Mouse (Mus musculus): ENCODE results near the gene Agbl4. TPM values are rescaled to one million over a fixed set of nuclear protein-coding genes. Genes with fewer than 3 reads are reported as not detected.

Agbl4 gene
- polyA plus RNA-seq, 1 experiment from 2014 or later = 0.30 TPM

DNA sequence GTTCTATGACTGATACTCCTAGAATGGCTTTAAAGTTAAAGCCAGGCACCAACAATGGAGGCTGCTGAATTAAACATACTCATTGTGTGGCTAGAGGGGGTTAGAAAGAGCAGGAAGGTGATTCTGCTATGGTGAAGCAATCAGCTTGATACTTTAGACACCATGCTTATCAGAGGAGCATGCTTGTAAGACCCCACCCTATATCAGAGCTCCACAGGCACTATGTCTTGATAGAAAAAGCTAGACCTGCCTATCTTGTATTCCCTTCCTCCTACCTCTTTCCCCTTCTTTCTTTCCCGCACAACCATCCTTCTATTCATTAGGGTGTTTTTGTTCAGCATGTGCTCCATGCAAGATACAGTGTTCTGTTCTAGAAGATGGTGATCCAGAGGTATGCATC is 1104.0 kb downstream of the Agbl4 start:
- no peak for ATAC-seq
- WGBS = 90% methylated on average over 1 of the region's 1 CpGs
- H3K36me3 ChIP-seq = no peaks in the 10 kb centered on the region
- no peak overlapping the region for H3K9ac ChIP-seq
- no peaks in the 10 kb centered on the region for H3K9me3 ChIP-seq
- H3K4me1 ChIP-seq (replicated peaks) = no peaks in the 10 kb centered on the region
- no peak overlapping the region for H3K4me3 ChIP-seq (replicated peaks)
- H3K4me2 ChIP-seq (replicated peaks) = no peak overlapping the region
- H3K27me3 ChIP-seq (replicated peaks) = no peaks in the 10 kb centered on the region
- H3K27ac ChIP-seq = no peak overlapping the region

GRCm38 (mm10) chr4:111502965-111503727 is 1105.7 kb downstream of the Agbl4 start:
- H3K36me3 ChIP-seq = no peaks in the 10 kb centered on the region
- H3K9me3 ChIP-seq = no peaks in the 10 kb centered on the region
- WGBS = 51% methylated on average over 5 of the region's 5 CpGs
- no peak overlapping the region for H3K4me2 ChIP-seq (replicated peaks)
- H3K27me3 ChIP-seq (replicated peaks) = no peaks in the 10 kb centered on the region
- H3K4me1 ChIP-seq (replicated peaks) = no peaks in the 10 kb centered on the region
- no peak overlapping the region for H3K4me3 ChIP-seq (replicated peaks)
- peak; percentile 78 for ATAC-seq
- no peak overlapping the region for H3K9ac ChIP-seq
- H3K27ac ChIP-seq = no peak overlapping the region

DNA sequence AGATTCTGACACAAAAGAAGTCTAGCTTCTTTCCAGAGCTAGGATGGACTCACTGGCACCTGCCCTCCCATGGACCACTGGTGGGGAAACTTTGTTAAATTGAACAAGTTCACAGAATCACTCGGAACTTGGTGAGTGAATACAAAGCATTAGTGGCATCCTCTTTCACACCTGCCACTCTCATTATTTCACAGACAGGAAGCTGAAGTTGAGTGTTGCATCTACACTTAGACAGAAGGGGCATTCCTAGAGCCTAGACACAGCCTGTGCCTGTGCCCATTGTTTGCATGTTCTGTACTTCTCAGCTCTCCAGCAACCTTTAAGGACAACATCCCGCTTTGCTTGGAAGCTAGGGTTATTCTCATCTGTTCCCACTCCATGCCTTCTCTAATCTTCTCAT is 1107.5 kb downstream of the Agbl4 start:
- H3K27me3 ChIP-seq (replicated peaks) = no peaks in the 10 kb centered on the region
- no peaks in the 10 kb centered on the region for H3K9me3 ChIP-seq
- H3K4me2 ChIP-seq (replicated peaks) = no peak overlapping the region
- no peak overlapping the region for H3K4me3 ChIP-seq (replicated peaks)
- no peaks in the 10 kb centered on the region for H3K36me3 ChIP-seq
- H3K4me1 ChIP-seq (replicated peaks) = no peaks in the 10 kb centered on the region
- no peak overlapping the region for H3K27ac ChIP-seq
- H3K9ac ChIP-seq = no peak overlapping the region
- WGBS = 79% methylated on average over 2 of the region's 2 CpGs
- no peak for ATAC-seq

DNA sequence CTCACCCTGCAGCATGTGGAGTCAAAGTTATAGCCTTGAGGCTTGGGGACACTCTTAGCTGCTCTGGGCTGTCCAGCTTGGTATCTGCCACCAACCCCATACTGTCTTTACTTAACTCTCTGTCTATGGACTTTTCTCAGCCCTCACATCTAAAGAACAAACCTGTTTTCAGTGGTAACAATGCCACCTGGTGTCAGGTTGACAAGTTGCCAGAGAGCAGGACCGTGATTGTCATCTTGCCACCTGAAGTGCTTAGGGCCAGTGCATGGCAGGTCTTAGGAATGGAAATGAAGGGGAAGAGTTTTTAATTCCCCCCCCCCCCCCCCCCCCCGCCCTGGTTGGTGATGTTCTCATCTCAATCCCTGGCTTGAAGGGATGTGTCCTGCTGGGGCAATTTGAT is 1112.7 kb downstream of the Agbl4 start:
- Histone ChIP-seq H3K4me2 (replicated peaks) (no peak overlapping the region), H3K9me3 (no peaks in the 10 kb centered on the region), H3K4me1 (replicated peaks) (no peaks in the 10 kb centered on the region), H3K27ac (no peak overlapping the region), H3K9ac (no peak overlapping the region), H3K4me3 (replicated peaks) (no peak overlapping the region), H3K36me3 (no peaks in the 10 kb centered on the region), H3K27me3 (replicated peaks) (no peaks in the 10 kb centered on the region)
- WGBS = 23% methylated on average over 2 of the region's 2 CpGs
- no peak for ATAC-seq

- no peak overlapping the region for H3K27ac ChIP-seq
- H3K4me3 ChIP-seq (replicated peaks) = no peak overlapping the region
- WGBS = 46% methylated on average over 3 of the region's 3 CpGs
- no peaks in the 10 kb centered on the region for H3K4me1 ChIP-seq (replicated peaks)
- ATAC-seq = no peak
- H3K9ac ChIP-seq = no peak overlapping the region
- H3K9me3 ChIP-seq = no peaks in the 10 kb centered on the region
- no peaks in the 10 kb centered on the region for H3K36me3 ChIP-seq
- H3K27me3 ChIP-seq (replicated peaks) = no peaks in the 10 kb centered on the region
- H3K4me2 ChIP-seq (replicated peaks) = no peak overlapping the region
Observed at GRCm38 (mm10) chr4:111513921-111514320, 1116.5 kb downstream of the Agbl4 start.

DNA sequence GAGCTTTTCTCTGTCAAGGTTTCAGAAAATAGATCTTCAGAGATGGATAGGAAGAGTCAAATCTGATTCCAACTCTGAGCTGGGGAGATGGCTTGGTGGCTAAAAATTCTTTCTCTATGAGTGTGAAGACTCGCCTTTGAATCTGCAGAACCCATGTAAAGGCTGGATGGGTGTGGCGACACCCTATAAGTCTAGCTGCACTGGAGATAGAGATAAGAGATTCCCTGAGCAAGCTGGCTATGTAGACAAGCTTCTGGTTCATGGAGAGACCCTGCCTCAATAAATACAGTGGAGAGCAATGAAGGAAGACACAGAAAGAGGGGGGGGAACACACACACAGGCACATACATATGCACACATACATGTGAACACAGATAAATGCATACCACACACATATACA is 1118.7 kb downstream of the Agbl4 start:
- Histone ChIP-seq H3K27me3 (replicated peaks) (no peaks in the 10 kb centered on the region), H3K9me3 (no peaks in the 10 kb centered on the region), H3K4me2 (replicated peaks) (no peak overlapping the region), H3K4me1 (replicated peaks) (no peaks in the 10 kb centered on the region), H3K36me3 (no peaks in the 10 kb centered on the region), H3K27ac (no peak overlapping the region), H3K4me3 (replicated peaks) (no peak overlapping the region), H3K9ac (no peak overlapping the region)
- WGBS = 82% methylated on average over 2 of the region's 2 CpGs
- no peak for ATAC-seq

GRCm38 (mm10) chr4:111517063-111517792 is 1119.8 kb downstream of the Agbl4 start:
- no peak overlapping the region for H3K4me3 ChIP-seq (replicated peaks)
- no peaks in the 10 kb centered on the region for H3K36me3 ChIP-seq
- no peaks in the 10 kb centered on the region for H3K27me3 ChIP-seq (replicated peaks)
- no peaks in the 10 kb centered on the region for H3K4me1 ChIP-seq (replicated peaks)
- no peak for ATAC-seq
- H3K27ac ChIP-seq = no peak overlapping the region
- WGBS = 46% methylated on average over 4 of the region's 4 CpGs
- H3K4me2 ChIP-seq (replicated peaks) = no peak overlapping the region
- no peaks in the 10 kb centered on the region for H3K9me3 ChIP-seq
- H3K9ac ChIP-seq = no peak overlapping the region

DNA sequence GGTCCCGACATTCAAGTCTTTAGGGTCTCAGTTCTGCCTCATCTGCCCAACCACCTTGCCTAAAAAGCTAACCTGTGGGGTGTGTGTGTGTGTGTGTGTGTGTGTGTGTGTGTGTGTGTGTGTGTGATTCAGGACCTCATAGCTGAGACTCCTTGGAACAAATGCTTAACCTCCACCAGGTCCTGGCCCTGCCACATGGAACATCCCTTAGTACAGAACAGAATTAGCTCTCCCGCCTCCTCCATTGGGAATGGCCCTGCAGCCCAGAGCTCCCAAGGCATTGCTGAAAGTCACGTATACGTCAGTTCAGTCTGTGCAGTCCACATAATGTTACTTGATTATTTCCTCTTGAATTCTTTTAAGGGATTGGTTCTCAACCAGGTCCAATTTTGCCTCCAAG is 1120.7 kb downstream of the Agbl4 start:
- no peak for ATAC-seq
- no peaks in the 10 kb centered on the region for H3K9me3 ChIP-seq
- no peak overlapping the region for H3K27ac ChIP-seq
- no peaks in the 10 kb centered on the region for H3K4me1 ChIP-seq (replicated peaks)
- WGBS = 84% methylated on average over 4 of the region's 4 CpGs
- no peaks in the 10 kb centered on the region for H3K36me3 ChIP-seq
- no peaks in the 10 kb centered on the region for H3K27me3 ChIP-seq (replicated peaks)
- H3K9ac ChIP-seq = no peak overlapping the region
- no peak overlapping the region for H3K4me2 ChIP-seq (replicated peaks)
- no peak overlapping the region for H3K4me3 ChIP-seq (replicated peaks)

- Histone ChIP-seq H3K4me2 (replicated peaks) (no peak overlapping the region), H3K36me3 (no peaks in the 10 kb centered on the region), H3K9ac (no peak overlapping the region), H3K27me3 (replicated peaks) (no peaks in the 10 kb centered on the region), H3K27ac (no peak overlapping the region), H3K4me3 (replicated peaks) (no peak overlapping the region), H3K9me3 (no peaks in the 10 kb centered on the region), H3K4me1 (replicated peaks) (no peaks in the 10 kb centered on the region)
- no peak for ATAC-seq
- WGBS = 68% methylated on average over 3 of the region's 3 CpGs
Observed at GRCm38 (mm10) chr4:111519267-111519666, 1121.8 kb downstream of the Agbl4 start.

- Histone ChIP-seq H3K4me2 (replicated peaks) (no peak overlapping the region), H3K36me3 (no peaks in the 10 kb centered on the region), H3K9me3 (no peaks in the 10 kb centered on the region), H3K27me3 (replicated peaks) (no peaks in the 10 kb centered on the region), H3K4me3 (replicated peaks) (no peak overlapping the region), H3K4me1 (replicated peaks) (no peaks in the 10 kb centered on the region), H3K9ac (no peak overlapping the region), H3K27ac (no peak overlapping the region)
- 91% methylated on average over 2 of the region's 2 CpGs for WGBS
- no peak for ATAC-seq
Observed at GRCm38 (mm10) chr4:111520006-111520405, 1122.5 kb downstream of the Agbl4 start.

DNA sequence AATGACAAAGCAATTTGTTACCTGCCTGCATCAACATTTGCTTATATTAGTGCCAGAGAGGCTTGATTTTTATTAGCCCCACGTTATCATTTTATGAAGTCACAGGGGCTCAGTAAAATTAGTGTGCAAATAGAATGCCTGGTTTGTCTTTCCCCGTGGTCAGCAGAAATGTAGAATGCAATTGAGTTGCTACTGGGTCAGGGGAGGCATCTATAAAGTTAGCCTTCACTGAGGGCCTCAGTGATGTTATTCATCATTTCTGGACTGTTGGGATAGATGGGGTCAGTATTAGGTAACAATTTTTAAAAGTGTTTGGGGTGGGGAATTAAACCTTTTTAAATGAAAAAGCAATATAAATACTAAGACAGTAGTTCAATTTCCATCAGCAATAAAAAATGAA is 1125.5 kb downstream of the Agbl4 start:
- no peak overlapping the region for H3K27ac ChIP-seq
- H3K36me3 ChIP-seq = no peaks in the 10 kb centered on the region
- H3K27me3 ChIP-seq (replicated peaks) = no peaks in the 10 kb centered on the region
- 36% methylated on average over 2 of the region's 2 CpGs for WGBS
- ATAC-seq = no peak
- H3K4me3 ChIP-seq (replicated peaks) = no peak overlapping the region
- no peak overlapping the region for H3K4me2 ChIP-seq (replicated peaks)
- no peaks in the 10 kb centered on the region for H3K4me1 ChIP-seq (replicated peaks)
- H3K9me3 ChIP-seq = no peaks in the 10 kb centered on the region
- H3K9ac ChIP-seq = no peak overlapping the region

GRCm38 (mm10) chr4:111528961-111529360 is 1131.5 kb downstream of the Agbl4 start:
- Histone ChIP-seq H3K4me1 (replicated peaks) (no peaks in the 10 kb centered on the region), H3K9me3 (no peaks in the 10 kb centered on the region), H3K27me3 (replicated peaks) (no peaks in the 10 kb centered on the region), H3K9ac (no peak overlapping the region), H3K27ac (no peak overlapping the region), H3K4me3 (replicated peaks) (no peak overlapping the region), H3K36me3 (no peaks in the 10 kb centered on the region), H3K4me2 (replicated peaks) (no peak overlapping the region)
- WGBS = 69% methylated on average over 6 of the region's 6 CpGs
- ATAC-seq = no peak

DNA sequence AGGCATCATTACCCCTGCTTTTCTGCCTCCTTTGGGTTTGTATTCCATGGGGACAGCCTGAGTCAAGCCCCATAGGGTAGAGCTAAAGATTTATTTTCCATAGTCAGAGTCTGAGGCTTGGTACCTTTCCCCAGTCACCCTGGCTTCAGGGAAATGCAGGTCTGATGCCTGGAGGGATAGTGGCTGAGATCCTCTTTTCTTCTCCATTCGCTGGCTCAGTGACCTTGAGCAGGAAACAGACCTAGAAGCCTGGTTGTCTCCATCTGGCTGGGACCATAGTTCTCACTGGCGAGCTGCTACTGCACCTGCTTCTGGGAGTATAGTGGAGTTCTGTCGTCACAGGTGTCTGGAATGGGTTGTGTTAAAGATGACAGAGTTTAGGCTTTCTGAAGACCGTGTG is 1132.5 kb downstream of the Agbl4 start:
- Histone ChIP-seq H3K9ac (no peak overlapping the region), H3K36me3 (no peaks in the 10 kb centered on the region), H3K4me3 (replicated peaks) (no peak overlapping the region), H3K4me2 (replicated peaks) (no peak overlapping the region), H3K27ac (no peak overlapping the region), H3K9me3 (no peaks in the 10 kb centered on the region), H3K27me3 (replicated peaks) (no peaks in the 10 kb centered on the region), H3K4me1 (replicated peaks) (no peaks in the 10 kb centered on the region)
- ATAC-seq = no peak
- WGBS = 84% methylated on average over 4 of the region's 4 CpGs
